9 mouse cellular contexts compared by ENCODE assay signal in genomic region chr14:118551061-118551724, GRCm38 (mm10).
DNase-seq lines count a peak whose midpoint lies in the region; ATAC-seq and TF ChIP-seq lines count a peak whose summit lies in the region.
"Had no signal": no experiment of that assay in that cellular context is flagged by ENCODE, and none has a peak within 500 bp of the region (broad histone marks: within the 10 kb centered on the region; RNA-seq: fewer than 3 reads in every experiment).

No protein-coding gene starts in this region.

- TF ChIP-seq CTCF in intestine, postnatal 0 days (IDR thresholded peaks at IDR 0.05; ENCODE audit: low read depth): no peak
- no peak for TF ChIP-seq CTCF in cerebellum, adult 2 months (IDR thresholded peaks at IDR 0.05; ENCODE audit: borderline replicate concordance, insufficient read depth, low read depth, low read length)

- TF ChIP-seq POLR2A in cerebellum, adult 2 months (IDR thresholded peaks at IDR 0.05; ENCODE audit: borderline replicate concordance, insufficient read depth, low read length): no peak

- peak; percentile 18; the same call in 1 of the 2 replicates for ATAC-seq in heart, embryonic 12.5 days (ENCODE audit: insufficient number of reproducible peaks, low FRiP score)
- ATAC-seq in embryonic facial prominence, embryonic 15.5 days (ENCODE audit: insufficient number of reproducible peaks, low FRiP score, low TSS enrichment, low read depth): no peak
- ATAC-seq in intestine, postnatal 0 days: no peak
- peak; percentile 72 for ATAC-seq in midbrain, embryonic 12.5 days (ENCODE audit: low FRiP score, low read depth)

- no peaks in the 10 kb centered on the region for H3K27me3 ChIP-seq in heart, embryonic 12.5 days (replicated peaks)
- no peaks in the 10 kb centered on the region for H3K27me3 ChIP-seq in embryonic facial prominence, embryonic 15.5 days
- H3K27me3 ChIP-seq in intestine, postnatal 0 days (replicated peaks; ENCODE audit: control insufficient read depth, insufficient read depth, low read length): no peaks in the 10 kb centered on the region
- peaks cover 26% of the 10 kb centered on the region for H3K27me3 ChIP-seq in midbrain, embryonic 12.5 days
- no peaks in the 10 kb centered on the region; the same call in 1 of the 2 replicates for H3K27me3 ChIP-seq in cerebellum, adult 2 months (ENCODE audit: control insufficient read depth, insufficient read depth, low read length)
- H3K27me3 ChIP-seq: CH12.LX had no signal

- H3K9ac ChIP-seq in heart, embryonic 12.5 days: peak overlapping the region; percentile 35; the same call in 1 of the 2 replicates
- no peak overlapping the region for H3K9ac ChIP-seq in embryonic facial prominence, embryonic 15.5 days
- no peak overlapping the region for H3K9ac ChIP-seq in intestine, postnatal 0 days (ENCODE audit: low read depth, low read length)
- H3K9ac ChIP-seq in midbrain, embryonic 12.5 days (replicated peaks): no peak overlapping the region

- H3K4me1 ChIP-seq in heart, embryonic 12.5 days (replicated peaks): peaks cover 13% of the 10 kb centered on the region; the same call in 1 of the 2 replicates
- peaks cover 14% of the 10 kb centered on the region for H3K4me1 ChIP-seq in embryonic facial prominence, embryonic 15.5 days
- no peaks in the 10 kb centered on the region for H3K4me1 ChIP-seq in intestine, postnatal 0 days (replicated peaks; ENCODE audit: control insufficient read depth, insufficient read depth, low read length)
- peaks cover 29% of the 10 kb centered on the region for H3K4me1 ChIP-seq in midbrain, embryonic 12.5 days
- H3K4me1 ChIP-seq in cerebellum, adult 2 months (ENCODE audit: control insufficient read depth, insufficient read depth, low read length): no peaks in the 10 kb centered on the region

- no peaks in the 10 kb centered on the region for H3K36me3 ChIP-seq in heart, embryonic 12.5 days
- no peaks in the 10 kb centered on the region for H3K36me3 ChIP-seq in embryonic facial prominence, embryonic 15.5 days
- H3K36me3 ChIP-seq in intestine, postnatal 0 days (ENCODE audit: control insufficient read depth, insufficient read depth): no peaks in the 10 kb centered on the region
- no peaks in the 10 kb centered on the region for H3K36me3 ChIP-seq in midbrain, embryonic 12.5 days

- no peaks in the 10 kb centered on the region; the same call in 1 of the 2 replicates for H3K9me3 ChIP-seq in heart, embryonic 12.5 days (replicated peaks)
- H3K9me3 ChIP-seq in embryonic facial prominence, embryonic 15.5 days (replicated peaks): no peaks in the 10 kb centered on the region
- H3K9me3 ChIP-seq in intestine, postnatal 0 days (ENCODE audit: control insufficient read depth): no peaks in the 10 kb centered on the region
- H3K9me3 ChIP-seq in midbrain, embryonic 12.5 days: no peaks in the 10 kb centered on the region

- no peak for DNase-seq in heart, postnatal 4 days
- DNase-seq in layer of hippocampus, adult 9-10 months (ENCODE audit: low spot score): no peak
- no peak for DNase-seq in ovary, postnatal 14 days (ENCODE audit: low spot score)
- DNase-seq in cerebellum, adult 2 months: no peak

- 25% methylated on average over 18 of the region's 18 CpGs for WGBS in heart, embryonic 12.5 days
- 37% methylated on average over 18 of the region's 18 CpGs for WGBS in embryonic facial prominence, embryonic 15.5 days
- WGBS in intestine, postnatal 0 days: 34% methylated on average over 18 of the region's 18 CpGs
- WGBS in midbrain, embryonic 12.5 days: 16% methylated on average over 18 of the region's 18 CpGs
- WGBS in cerebellum, adult 2 months: 41% methylated on average over 18 of the region's 18 CpGs

- H3K27ac ChIP-seq in heart, embryonic 12.5 days (ENCODE audit: poor library complexity, severe bottlenecking): no peak overlapping the region
- H3K27ac ChIP-seq in embryonic facial prominence, embryonic 15.5 days (replicated peaks): 0 out of 2 replicates have a peak overlapping the region, but pooled peaks have one; percentile 18
- H3K27ac ChIP-seq in intestine, postnatal 0 days (ENCODE audit: low read depth, low read length): no peak overlapping the region
- H3K27ac ChIP-seq in midbrain, embryonic 12.5 days (replicated peaks): peak overlapping the region; percentile 50
- H3K27ac ChIP-seq in cerebellum, adult 2 months (ENCODE audit: insufficient read depth, low read length): no peak overlapping the region

- H3K4me2 ChIP-seq in heart, embryonic 12.5 days: peak overlapping the region; percentile 68
- H3K4me2 ChIP-seq in embryonic facial prominence, embryonic 15.5 days (replicated peaks): peak overlapping the region; percentile 41
- peak overlapping the region; percentile 51 for H3K4me2 ChIP-seq in intestine, postnatal 0 days (replicated peaks; ENCODE audit: low read depth)
- H3K4me2 ChIP-seq in midbrain, embryonic 12.5 days (replicated peaks): peak overlapping the region; percentile 47

- H3K4me3 ChIP-seq in heart, embryonic 12.5 days: peak overlapping the region; percentile 20
- H3K4me3 ChIP-seq in embryonic facial prominence, embryonic 15.5 days (replicated peaks): peak overlapping the region; percentile 13; the same call in 1 of the 2 replicates
- peak overlapping the region; percentile 5; the same call in 1 of the 2 replicates for H3K4me3 ChIP-seq in intestine, postnatal 0 days (ENCODE audit: low read depth, low read length)
- peak overlapping the region; percentile 21 for H3K4me3 ChIP-seq in midbrain, embryonic 12.5 days
- H3K4me3 ChIP-seq in cerebellum, adult 2 months (replicated peaks; ENCODE audit: insufficient read depth, low read depth, low read length): no peak overlapping the region

Comparison
In these comparisons a context has a peak if more than half of its experiments do, and no peak if none do; other contexts are left out.
1. ATAC-seq: peak in heart, embryonic 12.5 days (single experiment) and midbrain, embryonic 12.5 days (single experiment); none in embryonic facial prominence, embryonic 15.5 days (single experiment) and intestine, postnatal 0 days (single experiment).
2. H3K27ac ChIP-seq: peak in embryonic facial prominence, embryonic 15.5 days (single experiment) and midbrain, embryonic 12.5 days (single experiment); none in heart, embryonic 12.5 days (single experiment), intestine, postnatal 0 days (single experiment) and cerebellum, adult 2 months (single experiment).
3. Peak in every context shown above with its lines, with median percentiles within 50 percentile points of each other: H3K4me2 ChIP-seq.